Mouse (Mus musculus): Measurements from ENCODE around the gene Msl1.

Gene Msl1

DNA sequence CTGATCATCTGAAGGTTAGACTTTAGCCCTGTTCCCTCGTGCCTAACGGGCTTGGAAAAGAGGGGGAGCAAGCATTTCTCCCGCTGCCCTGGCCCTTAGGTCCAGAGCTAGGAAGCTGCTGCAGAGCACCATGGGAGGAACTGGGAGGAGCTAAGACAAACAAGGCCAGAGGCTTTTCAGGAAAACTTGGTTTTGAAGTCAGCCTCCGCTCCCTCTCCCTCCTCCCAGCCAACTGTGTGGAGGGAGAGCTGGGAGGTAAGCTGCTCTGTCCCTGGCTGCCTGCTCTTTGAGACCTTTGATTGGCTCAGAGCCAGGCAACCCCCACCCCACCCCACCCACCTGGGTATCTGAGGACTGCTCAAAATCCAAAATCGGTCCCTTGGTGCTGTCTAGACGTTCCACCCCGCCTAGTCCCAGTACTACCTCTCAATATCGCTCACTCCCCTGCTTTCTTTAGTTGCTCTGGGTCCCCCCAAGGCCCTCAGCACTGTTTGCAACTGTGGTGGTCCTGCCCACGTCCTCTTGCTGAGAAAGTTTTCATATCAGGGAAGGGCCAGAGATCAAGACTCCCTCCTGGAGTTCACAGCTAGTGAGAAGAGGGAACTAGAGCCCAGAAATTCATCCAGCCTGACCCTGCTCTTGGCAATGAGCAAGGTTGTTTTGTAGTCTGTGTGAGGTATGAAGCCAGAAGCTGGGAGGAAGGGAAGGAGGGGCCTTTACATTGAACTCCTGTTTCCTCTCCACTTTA is 18.3 kb upstream of the Msl1 start:
- DNase-seq (ENCODE audit: low spot score), result peak; percentile 56

GRCm38 (mm10) chr11:98777888-98778287 is 17.4 kb upstream of the Msl1 start:
- no peak for DNase-seq (ENCODE audit: low spot score)

GRCm38 (mm10) chr11:98781851-98782512 is 13.3 kb upstream of the Msl1 start:
- DNase-seq (ENCODE audit: low spot score), result peak; percentile 65

- DNase-seq (ENCODE audit: low spot score), result peak; percentile 11
These were observed 12.6 kb upstream of the Msl1 start for GRCm38 (mm10) chr11:98782651-98783235.

DNA sequence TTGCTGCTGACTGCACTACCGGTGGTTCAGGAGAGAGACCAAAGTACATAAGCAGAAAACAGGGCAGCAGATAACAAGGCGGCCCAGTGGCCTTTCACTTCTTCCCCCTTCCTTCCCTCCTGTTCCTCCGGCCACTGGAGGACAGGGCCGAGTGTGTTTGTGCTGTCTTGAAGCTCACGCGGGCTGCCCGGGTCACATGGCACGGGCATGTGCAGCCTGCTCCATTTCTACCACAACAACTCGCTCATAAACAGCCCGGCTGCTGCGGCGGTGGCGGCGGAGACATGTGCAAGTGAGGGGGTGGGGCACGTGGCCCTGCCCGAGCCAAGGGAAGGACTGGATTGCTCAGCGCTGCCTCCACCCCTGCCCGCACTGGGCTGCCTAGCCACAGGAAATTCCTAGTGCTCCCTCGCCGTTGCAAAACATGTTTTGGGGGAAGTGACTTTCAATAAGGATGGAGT is 12.1 kb upstream of the Msl1 start:
- DNase-seq (ENCODE audit: low spot score), result peak; percentile 96

DNA sequence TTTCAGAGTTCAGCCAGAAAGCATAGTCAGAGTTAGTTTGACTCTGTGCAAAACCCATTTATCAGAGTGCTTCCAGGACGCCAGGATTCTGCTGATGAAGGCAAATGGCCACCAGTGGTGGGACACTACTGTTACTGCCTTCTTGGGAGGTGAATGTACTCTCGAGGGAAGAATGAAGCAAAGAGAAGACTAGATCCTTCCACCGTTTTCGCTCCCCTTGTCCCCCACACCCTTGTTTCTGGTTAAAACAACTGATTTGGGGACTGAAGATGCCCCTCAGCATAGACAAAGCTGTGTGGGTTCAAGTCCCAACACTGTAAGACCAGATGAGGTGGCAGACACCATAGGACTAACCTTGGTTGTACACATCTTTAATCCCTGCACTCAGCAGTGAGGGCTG is 11.2 kb upstream of the Msl1 start:
- DNase-seq (ENCODE audit: low spot score), result no peak

GRCm38 (mm10) chr11:98785214-98785613 is 10.1 kb upstream of the Msl1 start:
- peak; percentile 28 for DNase-seq (ENCODE audit: low spot score)

DNA sequence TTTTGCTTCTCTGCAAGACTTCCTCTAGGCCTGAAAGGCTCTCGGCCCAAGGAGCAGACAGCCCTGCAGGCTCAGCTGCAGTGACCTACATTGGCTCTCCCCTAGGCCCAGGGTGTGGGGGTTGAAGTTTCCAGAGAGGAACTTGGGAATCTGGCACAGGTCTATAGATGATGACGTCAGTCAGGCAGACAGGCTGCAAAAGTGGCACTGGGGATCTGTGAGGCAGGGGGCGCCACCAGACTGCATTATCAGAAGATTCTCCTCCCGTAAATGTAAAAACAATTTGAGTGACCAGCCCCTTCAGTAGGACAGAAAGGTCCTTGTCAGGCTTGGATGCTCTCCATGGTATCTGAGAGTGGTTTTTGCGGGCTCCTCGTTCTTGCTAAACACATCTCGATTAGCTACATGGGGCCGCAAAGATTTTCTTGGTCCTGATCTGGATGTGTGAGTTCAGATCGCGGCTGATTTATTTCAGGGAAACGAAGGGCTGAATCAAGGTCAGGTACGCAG is 9.5 kb upstream of the Msl1 start:
- peak; percentile 71 for DNase-seq (ENCODE audit: low spot score)

DNA sequence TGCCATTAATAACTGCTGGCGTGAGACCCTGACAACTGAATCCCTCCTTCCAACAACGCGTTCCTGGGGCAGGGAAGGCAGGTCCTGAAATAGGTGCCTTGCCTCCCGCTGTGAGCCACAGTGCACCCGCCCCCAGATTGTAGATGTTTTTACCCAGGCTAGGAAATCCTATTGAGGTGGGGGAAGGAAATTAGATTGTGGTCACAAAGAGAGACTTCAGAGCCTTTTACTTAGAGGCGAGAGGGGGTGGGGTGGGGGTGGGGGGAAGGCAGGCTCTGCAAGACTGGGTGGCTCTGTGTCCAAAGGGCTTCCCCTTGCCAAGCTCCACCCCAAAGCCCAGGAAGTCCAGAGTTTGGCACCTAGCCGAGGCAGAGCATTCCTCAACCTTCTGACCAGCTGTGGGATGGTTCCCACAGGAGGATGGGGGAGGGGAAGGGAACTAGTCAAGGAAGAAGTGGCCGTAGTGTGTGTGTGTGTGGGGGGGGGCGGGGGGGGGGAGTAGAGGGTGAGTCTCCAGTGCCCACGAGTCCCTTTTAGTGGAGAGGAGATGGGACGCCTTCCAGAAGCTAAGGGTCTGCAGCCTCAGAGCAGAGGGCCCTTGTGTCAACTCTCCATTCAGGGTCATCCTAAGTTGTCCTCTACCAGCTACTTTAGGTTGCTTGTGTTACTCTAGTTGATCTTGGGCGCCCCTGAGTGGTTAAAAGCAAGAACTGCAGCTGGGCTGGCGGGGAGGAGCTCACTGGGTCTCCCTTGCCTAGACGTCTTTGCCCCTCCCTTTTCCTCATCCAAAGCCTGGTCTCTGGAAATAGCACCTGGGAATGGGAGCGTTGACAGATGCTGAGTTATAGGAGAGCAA is 8.7 kb upstream of the Msl1 start:
- DNase-seq (ENCODE audit: low spot score), result peak; percentile 95

GRCm38 (mm10) chr11:98787229-98787628 is 8.1 kb upstream of the Msl1 start:
- peak; percentile 18 for DNase-seq (ENCODE audit: low spot score)

DNA sequence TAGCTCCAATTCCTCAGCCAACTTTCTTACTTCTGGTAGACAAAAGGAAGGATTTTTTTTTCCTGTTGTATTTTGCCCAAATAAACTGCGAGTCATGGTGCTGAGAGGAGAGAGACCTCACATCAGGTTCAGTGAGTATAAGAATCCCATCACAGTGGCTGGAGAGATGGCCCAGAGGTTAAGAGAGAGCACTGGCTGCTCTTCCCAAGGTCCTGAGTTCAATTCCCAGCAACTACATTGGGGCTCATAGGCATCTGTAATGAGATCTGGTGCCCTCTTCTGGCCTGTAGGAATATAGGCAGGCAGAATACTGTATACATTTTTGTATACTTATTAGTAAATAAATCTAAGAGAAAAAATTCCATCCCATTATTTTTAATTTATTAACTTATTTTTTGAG is 7.6 kb upstream of the Msl1 start:
- no peak for DNase-seq (ENCODE audit: low spot score)

GRCm38 (mm10) chr11:98788139-98788538 is 7.2 kb upstream of the Msl1 start:
- DNase-seq (ENCODE audit: low spot score), result peak; percentile 9

- DNase-seq (ENCODE audit: low spot score), result peak; percentile 89
These were observed 6.6 kb upstream of the Msl1 start for GRCm38 (mm10) chr11:98788550-98789218.

DNA sequence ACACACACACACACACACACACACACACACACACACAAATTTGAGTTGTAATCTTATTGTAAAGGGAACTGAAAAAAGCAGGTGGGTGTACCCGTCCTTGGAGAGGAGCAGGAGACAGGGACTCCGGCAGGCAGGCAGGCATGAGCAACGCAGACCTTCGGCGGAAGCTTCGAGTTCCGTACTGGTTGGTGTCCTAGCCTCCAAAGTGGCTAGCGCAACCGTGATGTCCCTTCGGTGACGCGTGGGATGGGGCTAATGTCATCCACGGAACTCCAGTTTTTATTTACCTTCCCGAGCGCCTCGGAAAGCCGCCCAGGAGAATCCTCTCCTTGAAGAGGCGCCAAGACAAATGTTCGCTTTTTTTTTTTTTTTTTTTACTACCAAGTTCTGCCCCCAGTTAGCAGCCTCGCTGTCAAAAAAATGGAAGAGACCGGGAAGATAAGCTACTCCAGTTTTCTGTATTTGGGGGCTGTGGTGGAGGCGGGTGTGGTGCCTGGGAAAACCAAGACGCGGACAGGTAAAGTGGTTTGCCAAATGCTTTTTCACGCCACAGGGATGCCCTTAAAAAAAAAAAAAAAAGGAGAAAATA is 6.0 kb upstream of the Msl1 start:
- DNase-seq (ENCODE audit: low spot score), result no peak

DNA sequence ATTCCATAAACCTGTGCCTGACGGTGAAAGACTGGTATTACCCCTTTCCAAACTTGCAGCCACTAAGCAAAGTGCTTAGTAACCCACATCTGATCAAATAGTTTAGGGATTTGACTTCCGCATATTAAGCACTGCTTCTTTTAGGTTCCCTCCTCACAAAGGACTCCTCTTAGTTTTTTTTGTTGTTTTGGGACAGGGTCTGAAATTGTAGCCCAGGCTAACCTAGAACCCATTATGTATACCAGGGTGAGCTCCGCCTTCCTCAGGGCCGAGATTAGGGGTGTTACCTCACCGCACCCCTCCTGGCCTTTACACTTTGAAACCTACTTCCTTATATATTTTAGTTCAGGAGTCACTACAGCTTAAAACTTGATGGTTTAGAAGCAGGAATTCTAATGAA is 5.5 kb upstream of the Msl1 start:
- DNase-seq (ENCODE audit: low spot score), result no peak

GRCm38 (mm10) chr11:98790631-98791205 is 4.6 kb upstream of the Msl1 start:
- DNase-seq (ENCODE audit: low spot score), result no peak

DNA sequence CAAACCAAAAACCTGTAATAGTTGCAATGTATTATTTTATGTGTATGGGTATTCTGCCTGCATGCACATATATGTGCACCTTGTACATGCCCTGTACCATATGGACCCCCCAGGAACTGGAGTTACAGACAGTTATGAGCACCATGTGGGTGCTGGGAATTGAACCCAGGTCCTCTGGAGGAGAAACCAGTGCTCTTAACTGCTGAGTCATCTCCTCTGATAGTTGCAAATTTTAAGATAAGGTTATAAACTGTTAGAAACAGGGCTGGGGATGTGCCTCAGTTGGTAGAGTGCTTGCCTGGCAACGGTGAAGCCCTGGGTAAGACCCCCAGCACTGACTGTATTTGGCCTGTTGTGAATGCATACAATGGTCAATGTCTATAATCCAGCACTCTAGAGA is 3.9 kb upstream of the Msl1 start:
- no peak for DNase-seq (ENCODE audit: low spot score)

DNA sequence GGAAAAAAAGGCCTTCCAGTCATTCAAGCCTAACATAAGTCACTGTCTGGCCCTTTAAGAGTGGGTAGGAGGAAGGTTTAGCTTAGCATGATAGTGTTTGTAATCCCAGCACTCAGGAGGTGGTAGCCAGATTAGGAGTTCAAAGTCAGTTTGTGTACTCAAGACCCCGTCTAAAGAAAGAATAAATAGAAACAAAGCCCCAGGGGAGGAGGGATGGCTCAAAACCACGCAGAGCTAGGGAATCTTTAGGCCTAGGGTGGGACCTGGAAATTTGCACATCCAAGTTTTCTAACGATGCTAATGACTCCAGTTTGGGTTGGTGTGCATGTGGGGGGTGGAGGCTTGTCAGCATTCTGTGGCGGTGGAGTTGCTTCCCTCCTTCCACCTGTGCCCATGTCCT is 3.2 kb upstream of the Msl1 start:
- DNase-seq (ENCODE audit: low spot score), result no peak

DNA sequence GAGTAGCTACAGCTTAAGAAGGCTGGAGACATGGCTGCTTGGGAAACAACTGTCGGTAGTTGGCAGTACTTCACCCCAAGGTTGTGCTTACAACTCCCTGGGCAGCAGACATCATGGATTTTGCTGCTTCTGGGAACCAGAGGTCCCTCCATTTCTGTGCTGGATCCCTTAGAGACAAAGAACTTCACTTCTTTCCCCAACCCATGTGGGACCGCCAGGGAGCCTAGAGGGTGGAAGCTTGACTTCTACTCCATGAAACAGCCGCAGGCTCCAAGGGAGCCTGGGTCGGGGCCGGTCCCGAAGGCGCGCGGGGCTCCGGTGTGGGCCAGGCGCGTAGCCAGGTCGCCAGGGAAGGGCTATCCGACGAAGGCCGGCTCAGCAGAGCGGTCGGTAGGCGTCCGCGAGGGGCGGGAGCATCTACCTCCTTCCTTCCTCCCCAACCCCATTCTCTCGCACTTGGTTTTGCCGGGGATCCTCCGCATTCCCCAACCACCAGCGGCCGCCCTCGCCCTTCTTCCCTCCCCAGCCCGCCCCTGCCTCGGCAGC is 774 bp upstream of the Msl1 start:
- peak; percentile 78 for DNase-seq (ENCODE audit: low spot score)

DNA sequence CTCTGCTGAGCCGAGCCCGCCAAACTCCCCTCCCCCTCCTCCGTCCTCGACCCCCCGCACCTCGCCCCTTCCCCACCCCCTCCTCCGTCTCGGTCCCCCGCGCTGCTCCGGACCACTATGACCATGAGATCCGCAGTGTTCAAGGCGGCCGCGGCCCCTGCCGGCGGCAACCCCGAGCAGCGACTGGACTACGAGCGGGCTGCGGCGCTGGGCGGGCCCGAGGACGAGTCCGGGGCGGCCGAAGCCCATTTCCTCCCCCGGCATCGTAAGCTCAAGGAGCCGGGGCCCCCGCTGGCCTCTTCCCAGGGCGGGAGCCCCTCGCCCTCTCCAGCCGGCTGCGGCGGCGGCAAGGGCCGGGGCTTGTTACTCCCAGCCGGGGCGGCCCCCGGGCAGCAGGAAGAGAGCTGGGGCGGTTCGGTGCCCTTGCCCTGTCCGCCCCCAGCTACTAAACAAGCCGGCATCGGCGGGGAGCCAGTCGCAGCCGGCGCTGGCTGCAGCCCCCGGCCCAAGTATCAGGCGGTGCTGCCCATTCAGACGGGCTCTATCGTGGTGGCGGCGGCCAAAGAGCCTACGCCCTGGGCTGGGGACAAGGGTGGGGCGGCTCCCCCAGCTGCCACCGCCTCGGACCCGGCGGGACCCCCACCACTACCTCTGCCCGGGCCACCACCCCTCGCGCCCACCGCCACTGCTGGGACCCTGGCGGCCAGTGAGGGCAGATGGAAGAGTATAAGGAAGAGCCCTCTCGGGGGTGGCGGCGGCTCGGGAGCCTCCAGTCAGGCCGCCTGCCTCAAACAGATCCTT is 598 bp downstream of the Msl1 start:
- DNase-seq (ENCODE audit: low spot score), result peak; percentile 54
